Mouse (Mus musculus) cerebellum, postnatal 10 days (tissue): ENCODE results near the gene Fam204a.

Source experiments
- DNase-seq, 2 experiments: peaks; one replicate each; pipeline ENCODE4 v3.0.0; 2021; ENCODE audit warnings: mixed read lengths in 2 of 2

Gene Fam204a

DNA sequence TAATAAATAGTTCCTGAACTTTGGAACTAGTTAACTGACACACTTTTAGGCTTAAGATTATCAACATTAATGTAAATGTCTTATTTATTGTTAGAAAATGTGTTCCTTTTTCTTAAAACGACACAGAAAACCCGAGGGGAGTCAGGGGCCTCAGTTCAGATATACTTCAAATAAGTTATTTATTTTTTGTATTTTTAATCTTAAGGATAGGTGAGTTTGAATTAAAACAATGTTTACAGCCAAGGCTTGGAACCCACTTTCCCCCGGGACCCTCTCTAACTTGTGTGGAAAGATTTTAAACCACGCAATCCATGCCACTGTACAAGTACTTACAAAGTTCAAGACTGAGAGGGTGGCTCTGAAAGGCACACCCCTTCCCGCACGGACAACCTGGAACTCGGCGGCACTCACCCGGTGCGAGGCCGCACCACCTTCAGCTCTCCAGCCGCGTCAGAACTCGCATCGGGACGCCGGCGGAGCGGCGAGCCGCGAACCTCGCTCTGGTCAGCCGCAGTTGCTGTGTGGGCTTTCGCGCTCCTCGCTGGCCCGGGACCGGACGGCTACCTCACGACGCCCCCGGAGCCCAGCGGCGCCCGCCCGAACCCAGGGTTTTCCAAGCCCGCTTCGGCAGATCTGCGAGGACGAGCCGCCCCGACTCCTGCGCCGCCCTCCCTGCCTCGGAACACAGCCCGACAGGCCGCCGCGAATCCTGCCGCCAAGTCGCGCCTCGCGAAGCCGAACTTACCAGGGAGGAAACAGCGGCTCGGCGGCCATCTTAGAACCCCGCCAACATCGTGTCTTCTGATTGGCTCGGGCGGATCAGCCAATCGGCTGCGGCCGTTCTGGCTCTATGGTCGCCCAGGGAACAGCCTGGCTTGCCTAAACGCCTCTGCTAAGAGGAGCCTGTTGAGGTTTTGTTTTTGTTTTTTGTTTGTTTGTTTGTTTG lies at the start of gene Fam204a:
Gene Fam204a, minus strand, starts transcription at position 803 of the 946 bp plus-strand sequence.
- DNase-seq: peak; percentile 98

DNA sequence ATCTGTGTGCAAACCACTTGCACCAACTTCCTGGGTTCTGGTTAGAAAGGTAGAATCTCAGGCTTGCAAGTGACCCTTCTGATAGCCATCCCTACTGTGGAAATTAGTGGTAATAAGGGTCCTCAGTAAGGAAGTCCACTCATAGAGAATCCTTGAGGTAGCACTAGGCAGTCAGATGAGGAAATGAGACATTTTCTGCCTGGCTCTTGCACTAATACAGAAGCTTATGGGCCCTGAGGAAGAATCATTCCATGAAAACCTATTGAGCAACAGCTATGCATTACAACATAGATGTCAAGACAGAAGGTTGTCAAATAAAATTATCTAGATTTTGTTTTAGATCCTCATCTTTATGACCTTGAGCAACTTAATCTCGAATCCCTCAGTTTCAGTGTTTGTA lies 39.3 kb upstream of the Fam204a start:
- no peak for DNase-seq

DNA sequence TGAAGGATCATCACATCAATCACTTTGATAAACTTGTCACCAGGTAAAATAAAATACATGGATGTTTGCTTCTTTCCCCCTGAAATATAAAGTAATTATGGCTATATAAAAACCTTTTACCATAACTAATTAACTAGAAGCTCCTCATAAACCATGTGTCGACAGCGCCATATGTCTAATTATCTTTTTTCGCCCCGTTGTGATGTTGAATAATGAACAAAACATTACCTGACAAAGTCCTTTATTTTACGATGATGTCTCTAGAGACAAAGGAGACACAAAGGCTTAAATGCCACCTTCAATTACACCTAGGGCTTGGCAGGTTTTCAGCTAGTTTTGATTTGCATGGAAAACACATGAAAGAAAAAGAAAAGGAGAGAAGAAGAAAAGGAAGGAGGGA lies 34.2 kb upstream of the Fam204a start:
- DNase-seq: no peak

DNA sequence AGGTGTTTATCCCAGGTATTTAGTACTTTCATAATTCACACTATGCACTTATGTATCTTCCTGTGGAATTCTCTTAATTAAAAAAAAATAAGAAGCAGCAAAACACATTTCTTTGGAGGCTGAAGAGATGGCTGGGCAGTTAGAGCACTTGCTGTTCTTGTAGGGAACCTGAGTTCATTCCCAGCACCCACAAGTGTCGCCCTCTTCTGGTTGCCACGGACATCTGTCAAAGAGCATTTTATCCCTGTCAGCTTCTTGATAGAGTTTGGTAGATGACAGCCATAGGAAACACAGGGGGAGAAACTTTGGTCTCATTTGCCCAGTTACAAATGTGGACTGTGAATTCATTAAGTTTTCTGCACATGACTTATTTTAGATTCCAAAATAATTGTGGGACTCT lies 25.5 kb upstream of the Fam204a start:
- peak in 1 of 2 experiments; percentile 6 for DNase-seq

DNA sequence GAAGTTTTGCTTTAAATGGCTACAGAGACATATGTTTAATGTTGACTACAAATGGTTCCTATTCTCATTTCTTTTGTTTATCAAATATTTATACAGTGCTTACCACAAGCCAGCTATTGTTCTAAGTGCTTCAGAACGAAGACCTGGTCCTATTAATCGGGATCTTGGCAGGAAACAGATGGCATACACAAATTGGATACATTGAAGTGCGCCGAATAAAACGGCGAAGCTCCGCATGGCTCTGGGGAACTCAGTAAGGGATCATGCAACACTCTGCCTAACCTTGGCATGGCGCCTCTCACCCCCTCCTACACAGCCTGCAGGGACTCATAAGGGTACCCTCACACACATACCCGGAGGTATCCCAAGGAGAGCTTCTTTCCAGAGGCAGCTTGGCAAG lies 24.7 kb upstream of the Fam204a start:
- DNase-seq: peak; percentile 19 to 40

DNA sequence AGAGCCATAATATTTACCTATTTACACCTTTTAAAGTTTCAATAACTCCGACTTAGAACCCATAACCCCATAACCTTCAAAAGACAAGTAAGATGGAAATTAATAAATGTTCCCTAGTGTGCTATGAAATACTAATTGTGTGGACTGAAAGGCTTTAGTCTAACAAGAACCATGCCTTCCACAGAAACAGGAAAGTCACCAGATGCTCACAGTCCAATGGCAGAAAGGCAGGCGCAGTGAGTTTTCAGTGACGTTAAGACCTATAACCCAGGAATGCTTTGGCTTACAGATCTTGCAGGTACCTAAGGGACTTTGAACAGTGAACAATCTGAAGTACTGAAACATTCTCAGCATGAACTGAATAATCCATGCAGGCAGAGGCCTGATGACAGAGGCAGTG lies 18.7 kb upstream of the Fam204a start:
- no peak for DNase-seq

DNA sequence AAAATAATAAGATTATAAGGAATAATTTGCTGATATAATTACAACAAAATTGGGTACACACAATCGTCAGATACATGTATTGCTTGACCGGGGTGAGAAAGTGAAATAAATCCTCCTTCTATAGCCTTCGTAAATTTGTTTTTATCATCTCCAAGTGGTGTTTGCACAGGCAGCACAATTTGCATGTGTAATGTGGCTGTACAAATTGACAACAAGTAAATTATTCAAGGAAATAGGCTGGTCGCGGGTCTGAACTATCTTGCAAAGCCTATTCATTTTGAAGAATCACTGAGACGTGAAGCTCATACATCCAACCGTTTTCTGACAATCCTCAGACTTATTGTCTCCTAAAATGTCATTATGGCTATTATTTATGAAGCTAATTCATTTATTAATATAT lies 16.1 kb upstream of the Fam204a start:
- no peak for DNase-seq

DNA sequence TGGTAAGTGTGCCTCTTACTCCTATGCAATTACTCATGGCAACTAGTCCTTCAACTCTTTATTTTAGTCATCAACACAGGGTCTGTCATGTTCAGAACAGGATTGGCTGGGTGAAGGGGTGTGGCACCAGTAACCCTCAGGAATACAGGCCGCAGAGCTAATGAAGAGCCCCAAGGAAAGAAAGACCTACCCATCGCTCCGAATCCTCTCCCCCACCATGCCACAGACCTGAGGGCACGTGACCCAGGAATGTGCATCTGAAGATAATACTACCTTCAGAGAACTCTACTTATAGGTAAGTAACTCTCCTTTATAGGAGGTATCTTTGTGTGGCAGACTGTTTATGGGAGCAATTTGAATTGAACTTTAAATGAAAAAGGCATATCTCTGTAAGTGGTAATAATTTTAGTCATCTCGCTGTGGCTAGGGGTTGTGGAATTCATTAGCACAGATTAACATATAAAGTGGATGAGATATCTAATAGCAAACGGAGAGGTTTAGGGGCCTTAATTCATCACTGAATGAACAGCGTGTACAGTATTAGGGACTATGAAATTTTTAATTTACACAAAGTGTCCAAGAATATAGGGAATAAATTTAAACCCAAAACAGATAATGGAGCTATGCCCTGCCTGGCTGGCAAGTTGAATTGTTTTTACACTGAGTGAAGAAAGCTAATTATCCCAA lies 15.6 kb upstream of the Fam204a start:
- DNase-seq: no peak

DNA sequence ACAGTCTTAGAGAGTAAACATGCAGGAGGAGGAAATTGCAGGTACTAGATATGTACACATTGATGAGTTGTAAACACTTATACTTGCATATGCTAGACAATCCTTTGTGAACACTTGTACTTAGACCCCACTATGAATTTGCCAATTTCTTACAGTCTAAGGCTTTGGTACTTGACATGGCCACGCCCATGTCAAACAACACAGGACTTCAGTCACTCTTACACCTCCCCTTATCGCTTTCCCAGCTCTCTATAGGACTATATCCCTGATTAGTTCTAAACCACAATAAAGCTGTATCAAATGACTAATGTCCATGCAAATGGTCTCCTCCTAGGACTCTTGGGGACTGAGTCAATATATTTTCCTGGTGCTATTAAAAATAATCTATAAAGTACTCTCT lies 5.0 kb upstream of the Fam204a start:
- DNase-seq: no peak

DNA sequence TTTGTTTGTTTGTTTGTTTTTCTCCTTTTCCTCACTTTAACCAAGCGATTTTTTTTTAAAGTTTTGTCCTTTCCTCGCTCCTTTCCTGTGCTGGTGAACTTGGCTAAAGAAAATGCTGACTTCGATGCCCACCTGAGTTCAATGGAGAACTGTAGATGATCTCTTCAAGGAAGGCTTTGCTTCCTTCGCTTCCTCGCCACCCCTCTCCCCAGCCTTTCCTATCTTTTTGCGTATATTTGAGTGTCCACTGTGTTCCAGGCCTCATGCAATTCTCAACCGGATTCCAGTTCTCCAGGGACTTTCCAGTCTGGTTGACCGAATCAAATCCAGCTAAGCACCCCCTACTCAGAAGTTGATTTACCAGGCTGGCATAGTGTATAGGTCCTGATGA lies 339 bp upstream of the Fam204a start:
- DNase-seq: no peak

DNA sequence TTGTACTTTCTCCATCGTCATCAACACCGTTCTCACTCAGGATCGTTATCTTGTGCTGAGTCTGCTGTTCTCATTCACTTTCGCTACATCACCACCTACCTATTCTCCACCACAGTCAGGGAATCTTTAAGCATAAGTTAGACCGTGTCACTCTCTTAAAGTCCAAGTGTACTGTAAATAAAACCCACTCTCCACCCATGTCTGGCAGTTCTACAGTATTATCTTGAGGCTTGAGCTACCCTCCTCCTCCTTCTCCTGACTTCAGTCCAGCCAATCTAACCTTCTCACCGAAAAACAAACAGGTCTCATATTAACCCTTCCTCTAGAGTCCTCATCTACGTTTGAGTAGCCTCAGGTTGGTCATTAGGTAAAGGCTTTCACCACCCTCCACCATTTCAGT lies 7.1 kb downstream of the Fam204a start:
- DNase-seq: no peak

DNA sequence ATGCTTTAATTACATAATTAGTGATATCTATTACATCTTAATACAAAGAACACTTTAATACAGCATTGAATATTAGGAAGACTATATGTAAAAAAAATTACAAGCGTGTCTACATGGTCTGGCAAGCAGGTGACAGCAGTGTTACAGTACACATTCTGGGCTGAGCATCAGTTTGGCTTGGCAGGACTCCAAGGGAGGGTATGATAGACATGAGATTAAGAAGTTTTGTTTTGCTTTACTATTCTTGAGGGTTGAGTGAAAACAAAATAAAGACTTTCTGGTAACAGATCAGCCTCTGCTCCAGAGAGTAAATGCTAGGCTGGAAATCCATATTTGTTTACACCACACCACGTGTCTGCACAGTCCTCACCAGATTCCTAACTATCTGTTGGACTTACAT lies 8.5 kb downstream of the Fam204a start:
- peak; percentile 54 to 57 for DNase-seq

DNA sequence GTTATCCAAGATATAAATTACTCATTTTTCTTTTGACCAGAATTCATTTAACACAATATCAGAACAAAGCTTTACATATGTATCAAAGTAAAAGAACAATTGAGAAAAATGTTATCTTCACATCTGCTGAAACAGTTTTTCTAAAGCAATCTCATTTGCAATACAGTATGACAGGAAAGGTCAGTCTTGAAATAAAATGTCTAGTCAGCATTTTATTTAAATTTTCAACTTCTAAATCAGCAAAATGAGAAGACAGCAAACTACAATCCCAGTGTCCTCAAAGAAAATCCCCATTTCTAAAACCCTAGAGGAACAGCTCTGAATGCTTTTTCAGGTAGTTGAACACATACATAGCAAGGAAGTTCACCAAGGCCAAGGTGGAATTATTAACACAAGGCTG lies 18.3 kb downstream of the Fam204a start:
- no peak for DNase-seq

DNA sequence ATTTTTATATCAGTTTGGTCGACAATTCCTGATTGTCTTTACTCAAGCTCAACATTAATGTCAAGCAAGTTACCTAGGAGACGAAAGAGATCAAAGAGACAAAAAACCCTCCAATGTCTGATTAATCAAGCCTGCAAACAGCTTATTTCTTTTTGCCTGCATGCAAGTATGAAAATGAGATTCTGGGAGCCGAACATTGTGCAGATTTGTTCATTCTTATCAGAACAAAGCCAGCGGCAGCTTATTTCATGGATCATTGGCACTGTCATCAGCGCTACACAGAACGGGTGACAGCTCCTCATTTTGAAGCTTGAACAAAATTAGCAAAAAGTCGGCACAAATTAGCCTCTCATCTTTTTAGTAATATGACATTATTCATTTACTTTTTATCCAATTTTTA lies 22.3 kb downstream of the Fam204a start:
- DNase-seq: no peak

DNA sequence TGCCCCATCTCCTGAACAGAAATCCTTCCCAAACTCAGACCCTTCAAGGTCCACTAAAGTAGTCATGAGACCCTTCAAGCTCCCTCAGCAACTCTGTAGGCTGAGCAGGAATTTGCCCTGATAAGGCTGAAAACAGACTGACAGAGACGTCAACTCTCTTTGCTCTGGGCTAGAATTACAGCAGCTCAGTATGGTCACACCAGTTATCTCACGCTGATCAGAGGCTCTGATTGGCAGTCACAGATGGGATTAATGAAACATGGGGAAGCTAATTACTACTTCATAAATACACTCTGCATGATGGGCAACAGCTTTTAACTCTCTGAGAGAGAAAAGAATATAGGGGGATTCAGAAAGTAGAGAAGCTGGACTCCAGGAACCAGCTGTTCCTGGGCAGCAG lies 26.2 kb downstream of the Fam204a start:
- DNase-seq: no peak

DNA sequence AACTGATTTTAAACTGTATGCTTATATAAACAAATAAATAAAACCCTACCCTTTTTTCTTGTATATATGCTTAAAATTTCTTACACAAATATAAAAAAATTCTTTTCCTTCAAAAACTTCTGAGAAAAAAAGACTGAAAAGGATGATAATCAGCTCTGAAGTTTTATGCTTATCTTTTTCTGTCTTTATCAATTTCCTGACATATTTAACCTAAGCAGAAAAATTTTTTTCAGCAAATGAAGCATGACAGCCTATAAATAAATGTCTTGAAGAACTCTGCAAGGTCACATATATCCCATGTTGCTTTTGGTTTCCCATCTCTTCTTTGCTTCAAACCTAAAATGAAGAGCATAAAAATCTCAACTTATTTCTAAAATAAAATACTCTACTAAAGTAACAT lies 27.3 kb downstream of the Fam204a start:
- no peak for DNase-seq

DNA sequence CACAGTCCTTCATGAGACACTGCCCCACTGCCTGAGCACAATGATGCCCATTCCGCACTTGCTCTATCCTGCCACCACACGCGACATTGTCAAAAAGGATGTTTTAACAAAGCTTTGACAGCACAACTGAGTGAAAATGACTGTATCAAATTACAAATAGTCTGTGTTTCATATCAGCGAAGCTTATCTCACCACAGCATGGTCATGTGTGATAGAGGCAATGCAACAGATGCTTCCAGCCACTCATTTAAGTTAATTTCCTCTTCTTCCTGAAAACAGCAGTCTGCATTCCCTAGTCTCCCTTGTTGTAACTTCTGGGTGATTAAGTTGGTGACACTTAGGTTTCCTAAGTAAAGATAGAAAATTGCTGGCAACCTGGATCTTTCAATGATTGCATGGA lies 33.7 kb downstream of the Fam204a start:
- DNase-seq: no peak

DNA sequence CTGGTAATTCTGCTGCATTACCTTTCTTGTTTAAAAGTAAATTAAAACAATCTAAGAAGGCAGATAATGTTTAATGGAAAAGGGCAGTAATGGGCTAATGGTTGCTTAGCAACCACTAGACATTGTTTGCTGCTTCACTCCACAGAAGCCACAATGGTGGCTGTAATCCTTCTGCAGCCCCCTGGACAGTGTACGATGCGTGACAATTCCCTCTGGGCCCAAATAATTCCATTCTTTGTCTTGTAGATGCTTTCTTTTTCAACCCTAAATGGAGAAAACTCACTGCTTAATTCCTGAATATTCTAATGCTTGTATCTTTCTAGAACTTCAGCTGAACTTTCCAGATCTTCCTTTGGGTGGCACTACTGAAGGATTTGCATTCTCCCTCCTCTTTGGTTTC lies 37.3 kb downstream of the Fam204a start:
- no peak for DNase-seq

DNA sequence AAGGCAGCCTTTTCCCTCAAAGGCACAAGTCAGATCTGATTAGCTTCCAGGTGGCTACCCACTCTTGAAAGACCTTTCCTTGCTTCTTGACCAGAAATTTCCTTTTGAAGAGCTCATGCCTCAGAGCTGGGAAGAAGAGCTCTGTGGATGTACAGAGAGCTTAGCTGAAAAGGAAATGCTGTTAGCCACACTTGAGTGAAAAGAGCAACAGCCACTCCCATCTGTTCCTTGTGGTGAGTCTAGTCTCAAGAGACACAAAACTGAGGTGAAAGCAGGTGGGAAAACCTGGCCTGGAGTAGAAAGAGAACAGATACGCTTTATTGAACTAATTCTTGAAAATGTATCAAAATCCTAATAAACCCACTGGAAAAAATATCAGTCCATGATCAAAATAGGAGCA lies 43.6 kb downstream of the Fam204a start:
- DNase-seq: peak; percentile 14 to 19

DNA sequence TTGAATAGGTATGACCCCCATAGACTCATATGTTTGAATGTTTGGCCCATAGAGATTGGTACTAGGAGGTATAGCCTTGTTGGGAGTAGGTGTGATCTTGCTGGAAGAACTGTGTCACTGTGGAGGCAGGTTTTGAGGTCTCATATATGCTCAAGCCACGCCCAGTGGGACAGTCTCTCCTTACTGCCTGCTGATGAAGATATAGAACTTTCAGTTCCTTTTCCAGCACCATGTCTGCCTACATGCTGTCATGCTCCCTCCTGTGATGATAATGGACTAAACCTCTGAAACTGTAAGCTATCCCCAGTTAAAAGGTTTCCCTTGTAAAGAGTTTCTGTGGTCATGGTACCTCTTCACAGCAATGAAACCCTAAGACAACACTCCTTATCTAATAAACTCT lies 44.3 kb downstream of the Fam204a start:
- DNase-seq: no peak

DNA sequence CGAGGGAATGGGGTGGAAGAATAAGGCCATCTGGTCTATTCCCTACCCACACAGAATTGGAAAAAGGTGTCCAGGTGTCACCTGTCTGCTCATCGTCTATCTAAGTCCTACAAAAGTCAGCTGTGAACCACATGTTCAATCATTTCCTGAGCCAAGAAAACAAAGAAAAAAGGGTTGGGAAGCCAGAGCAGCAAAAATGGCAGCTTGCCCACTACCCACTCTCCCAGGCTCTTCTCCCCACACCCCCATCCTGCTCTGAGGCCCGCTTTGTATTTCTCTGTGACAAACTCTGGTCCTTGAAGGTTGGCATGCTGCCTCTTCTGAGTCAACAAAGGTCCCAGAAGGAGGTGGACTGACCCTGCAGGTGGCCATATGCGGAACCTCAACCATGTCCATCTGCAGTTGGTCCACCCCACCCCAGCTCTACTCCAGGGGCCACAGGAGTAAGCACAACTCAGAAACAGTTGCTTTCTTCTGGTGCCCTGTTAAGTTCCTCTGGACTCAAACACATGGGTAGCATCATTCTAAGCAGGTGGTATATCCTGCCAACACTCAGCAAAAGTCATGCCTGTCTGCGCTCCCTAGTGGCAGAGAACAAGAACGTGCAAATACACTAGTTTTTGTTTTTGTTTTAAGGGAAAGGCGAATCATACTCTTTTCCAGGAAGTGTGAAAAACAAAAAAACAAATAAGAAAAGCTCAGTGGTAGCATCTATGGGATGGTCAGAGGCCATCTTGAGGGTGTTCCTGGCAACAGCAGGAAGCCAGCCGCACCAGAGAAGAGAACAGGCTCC lies 47.5 kb downstream of the Fam204a start:
- DNase-seq: peak; percentile 35 to 36

DNA sequence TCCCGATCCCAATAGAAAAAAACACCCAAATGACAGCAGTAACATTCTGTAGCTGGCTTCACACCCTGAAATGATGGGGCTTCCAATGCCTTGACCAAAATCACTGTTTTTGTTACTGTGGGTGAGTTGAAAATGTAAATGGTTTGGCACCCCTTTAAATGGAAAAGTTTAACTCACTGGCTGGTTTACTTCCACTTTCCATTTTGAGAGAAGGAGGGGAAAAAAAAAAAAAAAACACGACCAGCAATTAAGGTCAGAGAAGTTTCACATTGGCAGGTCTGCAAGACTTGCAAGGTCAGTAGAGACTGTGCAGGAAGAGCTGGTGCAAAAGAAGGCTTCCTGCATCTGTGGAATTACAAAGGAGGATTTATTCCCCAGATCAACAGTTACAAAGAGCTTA lies 61.1 kb downstream of the Fam204a start:
- no peak for DNase-seq

DNA sequence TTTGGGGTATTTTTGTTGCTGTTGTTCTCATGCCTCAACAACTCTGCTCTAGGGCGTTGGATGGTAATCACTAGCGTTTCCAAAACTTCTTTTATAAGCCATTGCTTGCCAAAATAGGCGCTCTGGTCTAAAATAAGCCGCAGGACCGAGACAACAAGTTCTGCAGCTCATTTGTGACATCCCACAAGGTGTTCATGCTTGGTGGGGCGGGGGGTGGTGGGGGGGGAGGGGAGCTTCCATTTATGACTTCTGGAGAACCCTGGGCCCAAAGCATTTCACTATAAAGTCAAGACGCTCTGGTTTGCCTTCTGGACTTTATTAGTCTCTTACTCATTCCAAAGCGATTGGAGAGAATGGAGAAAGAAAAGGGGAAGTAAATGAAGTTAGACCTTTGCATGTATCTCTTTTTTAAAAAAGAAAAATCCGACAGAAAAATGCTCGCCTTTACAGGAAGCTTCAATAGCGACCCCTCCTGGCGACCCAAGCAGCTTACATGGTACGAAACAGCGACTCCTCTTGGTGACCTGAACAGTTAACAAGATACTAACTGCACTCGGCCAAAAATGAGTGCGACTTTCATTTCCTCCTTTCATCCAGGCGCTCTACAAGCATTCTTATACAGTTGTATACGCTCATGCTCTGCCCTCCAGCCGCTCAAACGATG lies 65.8 kb downstream of the Fam204a start:
- peak; percentile 51 to 66 for DNase-seq
